Mouse (Mus musculus) heart, embryonic 10.5 days (tissue): ENCODE data around the gene Mvp. TPM values are rescaled to one million over a fixed set of nuclear protein-coding genes. Genes with fewer than 3 reads are reported as not detected.
A peak's percentile ranks its signal among the peaks of the same experiment; 100 is the strongest.

Experiments
- DNase-seq: peaks from one replicate; pipeline ENCODE4 v3.0.0-alpha.2; 2017; ENCODE audit warnings: low spot score
- H3K27ac ChIP-seq: fragments of 300-500 bp; sonication (generic); 2 replicates; pipeline ENCODE4 v1.5.1; 2016; ENCODE audit warnings: mild to moderate bottlenecking
- H3K27me3 ChIP-seq: fragments of 300-500 bp; sonication (generic); 2 replicates; pipeline ENCODE4 v1.6.1; 2016; ENCODE audit warnings: mild to moderate bottlenecking; ENCODE audit not compliant: poor library complexity, insufficient read depth, severe bottlenecking
- H3K36me3 ChIP-seq: fragments of 300-500 bp; sonication (generic); 2 replicates; pipeline ENCODE4 v1.6.1; 2016; ENCODE audit warnings: mild to moderate bottlenecking, moderate library complexity
- H3K4me1 ChIP-seq: fragments of 300-500 bp; sonication (generic); 2 replicates; pipeline ENCODE4 v1.6.1; 2016; ENCODE audit warnings: mild to moderate bottlenecking
- H3K4me3 ChIP-seq: fragments of 300-500 bp; sonication (generic); 2 replicates; pipeline ENCODE4 v1.5.1; 2016; ENCODE audit warnings: mild to moderate bottlenecking, moderate library complexity
- H3K9me3 ChIP-seq: fragments of 300-500 bp; sonication (generic); 2 replicates; pipeline ENCODE4 v1.6.1; 2016; ENCODE audit warnings: mild to moderate bottlenecking, moderate library complexity
- WGBS: fragments of 180-500 bp; shearing (Covaris S2); methylation state at CpG from one replicate; pipeline ENCODE4 v1.1.7; 2016; 5-methylcytosine and 5-hydroxymethylcytosine counted together
- polyA plus RNA-seq: library from polyadenylated mRNA; unstranded; fragments of >200 nt; fragmentation: Nextera tagmentation; extraction: Ambion mirVana; gene quantifications from 2 replicates; pipeline ENCODE4 v1.2.1, GENCODE M21; 2016

The Mvp gene
- polyA plus RNA-seq, 1 experiment from 2014 or later = 8.4 TPM

DNA sequence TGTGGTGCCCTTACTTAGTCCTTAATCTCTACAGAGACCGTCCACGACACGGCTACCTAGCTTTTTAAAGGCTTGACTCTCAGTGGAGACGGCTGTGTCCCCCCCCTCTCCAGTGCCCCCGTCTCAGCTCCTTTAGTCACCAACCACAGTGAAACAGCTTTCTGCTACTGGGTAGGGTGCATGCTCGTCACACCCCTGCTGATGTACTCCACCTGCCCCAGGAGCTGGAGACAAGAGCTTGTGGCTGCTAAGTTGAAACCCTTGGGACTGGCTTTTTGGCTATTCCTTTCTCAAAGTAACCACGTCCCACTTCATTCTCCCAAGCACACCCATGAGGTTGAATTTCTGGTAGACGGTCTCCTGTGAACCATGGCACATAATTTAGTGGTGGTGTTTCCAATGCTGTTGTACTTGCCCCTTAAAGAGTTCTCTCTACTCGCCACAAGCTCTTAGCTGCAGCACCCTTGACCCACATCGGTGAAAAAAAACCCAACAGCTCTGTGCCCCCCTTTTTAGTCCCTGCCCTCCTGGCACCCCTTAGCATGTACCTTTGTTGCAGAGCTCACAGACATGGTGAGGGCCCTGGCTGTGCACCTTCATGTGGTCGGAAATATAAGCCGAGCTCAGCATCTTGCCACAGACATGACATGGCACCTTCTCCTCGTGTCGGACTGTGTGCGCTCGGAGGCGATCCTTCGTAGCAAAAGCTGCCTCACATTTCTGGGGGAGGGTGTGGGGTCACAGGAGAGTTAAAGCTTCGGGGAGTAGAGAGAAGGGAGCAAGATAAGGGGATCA, 9.7 kb upstream of the Mvp start:
- 30% methylated on average over 19 of the region's 19 CpGs for WGBS
- peaks cover 42% of the 10 kb centered on the region for H3K36me3 ChIP-seq
- H3K27me3 ChIP-seq = no peaks in the 10 kb centered on the region
- no peak for DNase-seq
- no peaks in the 10 kb centered on the region for H3K9me3 ChIP-seq
- H3K27ac ChIP-seq = peak overlapping the region; percentile 100
- peaks cover 75% of the 10 kb centered on the region for H3K4me1 ChIP-seq
- peak overlapping the region; percentile 82 for H3K4me3 ChIP-seq

DNA sequence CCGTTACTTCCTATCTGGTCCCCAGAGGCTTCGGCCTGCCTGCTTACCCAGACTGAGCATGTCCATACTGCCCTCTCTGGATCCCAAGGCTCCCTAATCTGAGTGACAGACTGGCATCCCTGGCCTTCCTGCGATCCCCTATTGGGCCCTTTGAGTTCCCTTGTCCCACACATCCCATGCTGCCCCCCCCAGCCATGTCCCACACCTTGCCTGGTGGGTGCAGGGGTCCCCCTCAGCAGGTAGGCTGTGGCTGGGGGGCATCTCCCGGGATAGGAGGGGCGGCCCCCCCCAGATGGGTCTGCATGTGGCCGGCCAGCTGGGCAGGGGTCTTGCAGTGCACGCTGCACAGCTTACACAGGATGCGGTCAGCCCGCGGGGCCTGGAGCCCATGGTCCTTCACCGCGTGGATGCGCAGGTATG, 8.9 kb upstream of the Mvp start:
- Histone ChIP-seq H3K9me3 (no peaks in the 10 kb centered on the region), H3K4me3 (peak overlapping the region; percentile 82), H3K27me3 (no peaks in the 10 kb centered on the region), H3K27ac (peak overlapping the region; percentile 60), H3K4me1 (peaks cover 81% of the 10 kb centered on the region), H3K36me3 (peaks cover 35% of the 10 kb centered on the region)
- no peak for DNase-seq
- 85% methylated on average over 13 of the region's 13 CpGs for WGBS

DNA sequence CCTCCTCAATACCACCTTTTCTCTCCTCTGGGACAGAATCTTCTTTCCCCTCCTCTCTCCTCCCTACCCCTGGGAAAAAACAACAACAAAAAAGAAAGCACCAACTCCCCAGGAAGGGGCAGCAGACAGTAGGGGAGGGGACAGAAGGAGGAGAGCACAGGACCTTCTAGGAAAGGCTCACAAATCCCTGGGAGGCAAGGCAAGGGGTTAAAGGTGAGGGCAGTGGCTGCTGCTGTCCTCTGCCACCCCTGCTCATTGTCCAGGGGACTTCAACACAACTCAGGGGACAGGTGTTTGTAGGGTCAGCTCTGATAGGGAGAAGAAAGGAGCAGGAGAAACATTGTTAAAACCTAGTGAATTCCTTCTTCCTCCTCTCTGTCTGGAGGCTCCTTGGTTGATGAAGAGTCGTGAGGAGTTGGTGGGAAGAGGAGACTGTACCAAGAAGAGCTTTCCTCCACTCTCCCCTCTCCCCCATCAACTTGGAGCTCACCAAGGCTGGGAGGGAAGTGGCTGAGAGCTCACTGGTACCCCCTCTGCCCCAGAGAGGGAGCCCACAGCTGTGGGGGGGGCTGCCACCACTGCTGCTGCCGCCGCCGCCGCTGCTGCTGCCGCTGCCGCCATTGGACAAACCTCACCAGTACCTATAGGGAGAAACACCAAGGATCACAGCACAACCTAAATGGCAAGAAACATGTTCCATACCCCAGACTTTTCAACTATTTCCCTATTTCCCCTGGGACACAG, 8.3 kb upstream of the Mvp start:
- H3K27ac ChIP-seq = peak overlapping the region; percentile 60; the same call in 1 of the 2 replicates
- H3K27me3 ChIP-seq = no peaks in the 10 kb centered on the region
- WGBS = 80% methylated on average over 7 of the region's 7 CpGs
- H3K4me3 ChIP-seq = peak overlapping the region; percentile 82
- DNase-seq = no peak
- H3K36me3 ChIP-seq = peaks cover 29% of the 10 kb centered on the region
- H3K4me1 ChIP-seq = peaks cover 81% of the 10 kb centered on the region
- no peaks in the 10 kb centered on the region for H3K9me3 ChIP-seq

DNA sequence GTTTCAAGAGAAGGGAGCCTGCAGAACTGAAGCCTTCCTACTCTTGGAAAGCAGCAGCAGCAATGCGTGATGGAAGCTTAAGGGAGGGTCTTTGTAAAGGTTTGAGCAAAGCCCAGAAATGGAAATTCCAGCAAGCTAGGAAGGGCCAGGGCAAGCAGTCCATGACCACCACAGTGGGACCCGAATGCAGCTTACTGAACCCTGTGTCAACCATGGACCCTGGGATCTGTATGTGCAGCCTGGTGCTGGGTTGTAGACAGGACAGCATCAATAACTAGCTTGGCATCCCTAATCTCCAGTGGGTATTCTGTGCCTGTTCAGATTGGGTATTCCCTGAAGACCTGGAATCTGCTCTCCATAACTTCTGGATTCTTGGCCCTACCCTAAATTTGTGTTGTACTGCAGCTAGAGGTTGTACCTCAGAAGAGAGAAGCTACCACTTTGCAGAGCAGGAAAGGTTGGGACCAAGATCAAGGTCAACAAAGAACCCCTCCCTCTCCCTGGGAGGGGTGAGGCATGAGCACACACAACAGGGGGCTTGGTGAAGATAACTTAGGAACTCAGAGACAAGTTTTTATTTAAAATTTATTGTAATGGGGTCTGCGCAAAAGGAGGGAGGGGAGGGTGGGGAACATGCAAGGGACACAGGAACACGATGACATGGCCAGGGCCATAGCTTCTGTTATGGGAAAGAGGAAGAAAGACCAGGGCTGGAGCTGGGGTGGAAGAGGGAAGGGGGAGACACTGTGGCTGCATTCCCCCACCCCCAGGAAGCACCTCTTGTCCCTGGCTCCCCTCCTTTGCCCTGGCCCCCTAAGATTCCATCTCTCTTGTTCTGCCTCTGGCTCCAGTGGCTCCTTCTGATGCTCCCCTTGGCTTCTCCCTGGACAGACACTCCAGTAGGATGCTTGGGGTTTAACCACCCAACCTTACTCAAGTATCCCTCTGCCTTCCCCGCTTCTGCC, 7.4 kb upstream of the Mvp start:
- no peaks in the 10 kb centered on the region for H3K27me3 ChIP-seq
- DNase-seq = no peak
- 38% methylated on average over 5 of the region's 5 CpGs for WGBS
- H3K36me3 ChIP-seq = peaks cover 29% of the 10 kb centered on the region
- peaks cover 81% of the 10 kb centered on the region for H3K4me1 ChIP-seq
- no peaks in the 10 kb centered on the region for H3K9me3 ChIP-seq
- H3K27ac ChIP-seq = peak overlapping the region; percentile 86
- peak overlapping the region; percentile 65 for H3K4me3 ChIP-seq

DNA sequence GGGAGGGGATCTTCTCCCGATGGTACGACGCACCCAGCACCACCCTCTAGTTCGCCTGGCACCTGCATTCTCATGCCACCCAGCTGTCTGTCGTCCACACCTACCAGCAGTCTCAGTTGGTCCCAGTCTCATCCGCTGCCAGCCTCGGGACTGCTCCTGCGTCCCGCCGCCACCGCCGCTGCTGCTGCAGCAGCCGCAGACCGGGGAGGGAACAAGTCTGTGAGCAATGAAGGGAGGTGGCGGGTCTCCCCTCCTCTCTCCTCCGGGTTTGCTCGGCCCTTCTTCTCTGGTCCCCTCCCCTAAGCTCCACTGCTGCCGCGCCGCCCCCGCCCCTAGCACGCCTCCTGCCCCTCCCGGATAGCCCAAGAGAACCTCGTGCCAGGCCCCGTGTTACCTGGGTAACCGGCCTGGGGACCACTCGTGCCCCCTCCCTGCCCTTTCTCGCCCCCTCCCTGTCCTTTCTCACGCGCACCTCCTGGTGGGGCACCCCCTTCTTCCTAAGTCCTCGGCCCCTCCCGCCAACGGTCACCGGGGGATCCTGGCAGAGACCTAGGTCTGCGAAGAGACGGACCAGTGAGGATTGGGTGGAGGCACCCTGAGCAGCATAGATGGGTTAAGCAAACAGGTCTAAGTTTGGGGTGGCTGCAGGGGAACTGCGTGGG, 6.6 kb upstream of the Mvp start, which contains the start of the genes Gm42742 and Prrt2:
TSS of gene Gm42742 (minus strand) at position 197 of the 662 bp plus-strand sequence.
TSS of gene Prrt2 (minus strand) at position 311 of the 662 bp plus-strand sequence.
- Histone ChIP-seq H3K27me3 (no peaks in the 10 kb centered on the region), H3K4me1 (peaks cover 83% of the 10 kb centered on the region), H3K4me3 (peak within 1 kb of the TSS; percentile 65), H3K27ac (peak within 1 kb of the TSS; percentile 86), H3K36me3 (peaks cover 29% of the 10 kb centered on the region), H3K9me3 (no peaks in the 10 kb centered on the region)
- DNase-seq = peak; percentile 83
- WGBS = 1% methylated on average over 37 of the region's 37 CpGs

DNA sequence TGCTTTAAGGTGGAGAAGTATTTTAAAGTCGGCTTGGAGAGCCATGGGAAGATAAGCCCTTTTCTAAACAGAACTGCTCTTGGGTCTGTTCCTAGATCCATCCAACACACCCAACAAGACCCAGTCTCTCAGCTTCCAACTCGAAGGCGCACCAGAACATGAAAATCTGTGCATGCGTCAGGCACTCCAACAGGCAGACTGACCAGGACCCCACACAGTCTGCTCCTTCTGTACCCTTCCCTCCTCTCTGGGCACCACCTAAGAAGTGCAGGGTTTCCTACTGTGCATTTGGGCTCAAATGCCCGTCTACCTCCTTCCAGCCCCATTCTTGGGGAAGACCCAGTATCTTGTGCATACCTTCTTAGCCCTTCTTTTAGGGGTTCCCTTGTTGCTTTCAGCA, 6.1 kb upstream of the Mvp start:
- H3K27ac ChIP-seq = peak overlapping the region; percentile 86
- no peaks in the 10 kb centered on the region for H3K9me3 ChIP-seq
- peaks cover 33% of the 10 kb centered on the region for H3K36me3 ChIP-seq
- DNase-seq = no peak
- 54% methylated on average over 5 of the region's 5 CpGs for WGBS
- peak overlapping the region; percentile 65 for H3K4me3 ChIP-seq
- H3K4me1 ChIP-seq = peaks cover 88% of the 10 kb centered on the region
- no peaks in the 10 kb centered on the region for H3K27me3 ChIP-seq

DNA sequence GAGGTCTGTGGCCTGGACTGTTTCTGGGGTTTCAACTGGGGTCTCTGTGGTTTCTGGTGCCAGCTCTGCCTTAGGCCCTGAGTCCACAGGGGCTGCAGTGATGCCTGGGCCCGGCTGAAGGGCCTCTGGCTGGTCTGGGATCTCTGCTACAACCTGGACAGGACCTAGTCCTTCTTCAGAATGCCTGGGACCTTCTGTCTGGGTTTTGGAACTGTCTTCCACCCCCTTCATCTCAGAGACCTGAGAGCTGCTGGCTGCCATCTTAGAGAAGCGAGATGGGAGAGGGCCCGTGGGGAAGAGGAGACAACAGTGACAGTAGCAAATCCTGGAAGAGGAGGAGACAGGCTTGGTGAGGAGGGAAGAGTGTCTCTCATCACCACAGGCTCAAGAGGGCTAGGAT, 5.6 kb upstream of the Mvp start:
- H3K36me3 ChIP-seq = peaks cover 38% of the 10 kb centered on the region
- peaks cover 91% of the 10 kb centered on the region for H3K4me1 ChIP-seq
- no peak for DNase-seq
- no peaks in the 10 kb centered on the region for H3K27me3 ChIP-seq
- WGBS = 66% methylated on average over 3 of the region's 3 CpGs
- H3K27ac ChIP-seq = 0 out of 2 replicates have a peak overlapping the region, but pooled peaks have one; percentile 62
- H3K9me3 ChIP-seq = no peaks in the 10 kb centered on the region
- H3K4me3 ChIP-seq = peak overlapping the region; percentile 65; the same call in 1 of the 2 replicates

DNA sequence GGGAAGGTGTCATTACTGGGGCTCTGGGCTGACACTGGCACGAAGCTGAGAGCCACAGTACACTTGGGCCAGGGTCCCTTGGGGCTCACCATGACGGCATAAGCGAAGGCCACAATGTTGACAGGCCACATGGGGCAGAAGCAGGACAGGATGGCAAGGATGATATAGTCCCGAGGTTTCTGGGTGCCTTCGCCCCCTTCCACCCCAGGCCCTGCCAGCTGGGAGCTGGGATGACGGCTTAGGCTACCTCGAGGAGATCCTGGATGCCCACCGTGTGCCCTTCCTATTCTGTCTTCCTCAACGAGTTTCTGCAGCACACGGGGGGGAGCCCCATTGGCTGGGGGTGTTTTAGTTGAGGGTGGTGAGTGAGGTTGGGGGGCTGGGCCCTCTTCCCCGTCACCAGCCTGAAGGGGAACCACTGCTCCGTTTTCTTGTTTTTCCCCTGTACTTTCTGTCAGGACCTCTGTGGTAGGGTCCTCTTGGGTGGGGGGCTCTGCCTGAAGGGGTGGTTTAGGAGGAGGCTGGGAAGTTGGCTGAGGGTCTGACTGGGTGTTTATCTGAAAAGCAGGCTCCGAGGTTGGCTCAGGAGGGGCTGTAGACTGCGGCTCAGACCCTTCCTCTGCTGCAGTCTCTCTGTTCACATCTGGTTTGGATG, 5.0 kb upstream of the Mvp start:
- no peak for DNase-seq
- H3K27me3 ChIP-seq = no peaks in the 10 kb centered on the region
- peaks cover 38% of the 10 kb centered on the region for H3K36me3 ChIP-seq
- peaks cover 91% of the 10 kb centered on the region for H3K4me1 ChIP-seq
- 75% methylated on average over 14 of the region's 14 CpGs for WGBS
- H3K27ac ChIP-seq = 0 out of 2 replicates have a peak overlapping the region, but pooled peaks have one; percentile 62
- H3K4me3 ChIP-seq = 0 out of 2 replicates have a peak overlapping the region, but pooled peaks have one; percentile 65
- H3K9me3 ChIP-seq = no peaks in the 10 kb centered on the region

DNA sequence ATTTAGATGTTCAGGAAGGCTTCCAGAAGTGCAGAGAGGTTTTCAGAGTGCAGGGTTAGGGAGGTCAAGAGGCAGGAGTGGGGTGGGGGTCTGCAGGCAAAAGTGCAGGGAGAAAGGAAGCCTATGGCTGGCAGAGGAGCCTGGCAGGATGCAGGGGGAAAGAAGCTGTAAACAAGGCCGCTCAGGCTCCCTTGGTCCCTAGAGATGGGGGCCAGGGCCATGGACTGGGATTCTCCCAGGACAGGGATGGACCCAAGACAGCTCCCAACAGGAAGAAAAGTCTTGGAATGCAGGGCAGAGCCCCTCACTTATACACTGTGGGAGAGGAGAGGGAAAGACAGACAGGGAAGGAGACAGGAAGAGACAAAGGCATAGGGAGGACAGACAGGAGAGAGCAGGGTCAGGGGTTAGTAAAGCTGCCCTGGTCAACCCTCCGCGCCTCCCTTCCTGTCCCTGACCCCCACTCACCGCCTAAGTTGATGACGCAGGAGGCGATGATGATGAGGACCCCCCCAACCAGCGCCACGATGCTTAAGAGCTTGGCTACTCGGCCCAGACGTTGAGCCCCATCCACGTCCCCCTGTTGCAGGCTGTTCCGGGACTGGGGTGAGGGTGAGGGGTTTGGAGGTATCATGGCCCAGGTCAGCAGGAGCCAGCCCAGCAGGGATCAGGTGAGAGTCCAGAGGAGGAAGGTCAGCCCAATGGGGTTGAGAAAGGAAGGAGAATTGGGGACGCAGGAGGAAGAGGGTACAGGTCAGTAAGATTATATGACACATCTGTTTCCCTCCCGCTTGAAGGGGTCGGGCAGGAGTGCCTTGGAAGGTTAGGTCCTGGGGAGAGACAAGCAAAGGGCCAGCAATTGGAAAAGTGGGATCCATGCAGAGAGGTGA, 4.2 kb upstream of the Mvp start:
- Histone ChIP-seq H3K27me3 (no peaks in the 10 kb centered on the region), H3K36me3 (peaks cover 37% of the 10 kb centered on the region), H3K9me3 (no peaks in the 10 kb centered on the region), H3K4me3 (peak overlapping the region; percentile 19), H3K27ac (peak overlapping the region; percentile 99), H3K4me1 (peaks cover 90% of the 10 kb centered on the region)
- no peak for DNase-seq
- 83% methylated on average over 15 of the region's 15 CpGs for WGBS

DNA sequence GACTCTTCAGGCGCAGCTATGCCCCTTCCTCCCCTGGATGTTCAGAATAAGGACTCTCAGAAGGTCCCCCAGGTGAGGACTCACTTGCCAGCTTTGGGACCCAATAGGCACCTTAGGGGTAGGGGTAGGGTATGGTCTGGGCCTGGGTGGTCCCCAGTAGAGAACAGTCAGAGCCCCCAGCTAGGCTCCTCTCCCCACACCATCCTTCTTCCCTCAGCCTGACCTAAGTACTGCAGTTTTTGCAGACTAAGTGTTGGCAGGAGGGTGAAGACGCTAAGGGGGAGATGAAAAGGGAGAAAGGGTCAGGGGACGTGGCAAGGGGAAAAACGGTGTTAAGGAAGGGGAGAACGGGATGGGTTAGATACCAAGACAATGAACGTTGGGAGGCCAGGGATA, 3.5 kb upstream of the Mvp start:
- H3K9me3 ChIP-seq = no peaks in the 10 kb centered on the region
- peaks cover 90% of the 10 kb centered on the region for H3K4me1 ChIP-seq
- peak overlapping the region; percentile 99 for H3K27ac ChIP-seq
- peaks cover 37% of the 10 kb centered on the region for H3K36me3 ChIP-seq
- no peaks in the 10 kb centered on the region for H3K27me3 ChIP-seq
- H3K4me3 ChIP-seq = peak overlapping the region; percentile 8; the same call in 1 of the 2 replicates
- 46% methylated on average over 6 of the region's 6 CpGs for WGBS
- DNase-seq = no peak
